Mouse (Mus musculus): Measurements from ENCODE around the gene Gucy2g.

- TF ChIP-seq TAL1 (IDR thresholded peaks at IDR 0.05; ENCODE audit: low read length) (no peak), GATA1 (IDR thresholded peaks at IDR 0.05; ENCODE audit: low read length) (no peak)
Measured at GRCm38 (mm10) chr19:55269051-55269450, 28.0 kb upstream of the Gucy2g start.

All from erythroblast, embryonic 14.5 days (primary cell).